Mouse (Mus musculus): Measurements from ENCODE around the gene Prss30. TPM values are rescaled to one million over a fixed set of nuclear protein-coding genes. Genes with fewer than 3 reads are reported as not detected.

Prss30 gene
- 0.61 TPM for polyA plus RNA-seq (2017; shearing (Covaris generic))

DNA sequence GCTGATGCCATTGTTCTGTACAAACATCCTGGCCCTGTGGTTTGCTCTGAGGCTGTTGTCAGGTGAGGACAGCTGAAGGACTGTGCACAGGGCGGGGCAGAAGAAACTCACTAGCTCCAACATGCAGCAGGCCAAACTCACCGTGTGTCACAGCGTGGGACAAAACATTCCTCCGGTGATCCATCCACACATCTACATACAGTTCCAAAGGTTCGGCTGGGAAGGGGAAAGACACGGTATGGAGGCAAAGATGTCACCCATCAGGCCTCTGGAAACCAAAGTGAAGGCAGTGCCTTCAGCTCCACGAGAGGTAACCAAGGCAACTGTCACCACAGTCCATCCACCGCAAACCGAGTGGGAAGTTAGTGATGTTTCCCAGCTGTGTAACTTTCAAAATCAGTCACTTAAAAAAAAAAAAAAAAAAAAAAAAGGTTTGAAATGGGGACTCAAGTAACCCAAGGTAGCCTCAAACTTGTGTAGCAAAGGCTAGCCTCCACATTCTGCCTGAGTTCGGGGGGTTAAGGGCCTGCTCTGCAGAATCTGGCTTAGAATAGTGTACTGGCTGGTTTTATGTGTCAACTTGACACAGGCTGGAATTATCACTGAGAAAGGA lies at the start of gene Prss30:
Gene Prss30, minus strand, starts transcription at position 270 of the 613 bp plus-strand sequence.

DNA sequence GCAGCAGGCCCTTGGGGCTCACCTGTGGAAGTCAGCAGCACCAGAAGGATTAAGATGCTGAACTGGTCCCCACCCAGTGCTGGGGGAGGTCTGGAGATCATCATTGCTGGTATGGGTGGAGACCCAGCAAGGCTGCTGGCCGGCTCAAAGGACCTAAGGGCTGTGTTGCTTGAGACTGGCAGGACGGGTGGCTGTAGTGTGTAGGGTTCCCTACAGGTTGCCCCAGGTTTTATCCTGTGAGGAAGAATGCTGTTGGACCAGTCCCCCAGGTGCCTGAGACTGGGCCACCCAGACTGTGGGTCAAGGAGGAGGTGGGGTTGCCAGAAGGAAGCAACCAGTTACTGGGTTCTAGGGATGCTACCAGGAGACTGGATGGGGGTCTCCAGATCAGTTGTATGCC lies 17.5 kb upstream of the Prss30 start, which contains the start of gene Prss22:
Gene Prss22, minus strand, starts transcription at position 200 of the 400 bp plus-strand sequence.

DNA sequence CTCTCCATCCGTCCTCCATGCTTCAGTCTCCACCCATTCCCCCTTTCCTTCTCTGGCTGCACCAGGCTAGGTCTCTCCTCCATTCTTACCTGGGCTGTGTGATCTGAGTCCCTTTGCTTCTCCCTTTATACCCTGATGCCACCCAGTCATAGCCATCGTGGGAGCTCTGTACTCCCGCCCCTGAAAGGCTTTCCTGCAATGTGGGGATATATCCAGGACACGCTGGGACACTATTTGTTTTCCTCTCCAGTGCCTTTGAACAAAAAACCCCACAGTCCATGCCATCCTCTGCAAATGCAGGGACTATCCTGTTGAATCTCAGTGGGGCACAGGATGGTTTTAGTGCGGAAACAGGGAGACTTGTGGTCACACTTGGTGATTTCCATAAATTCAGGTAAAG lies 25.2 kb downstream of the Prss30 start, which contains the start of gene Sbpl:
Gene Sbpl, minus strand, starts transcription at position 101 of the 400 bp plus-strand sequence.

DNA sequence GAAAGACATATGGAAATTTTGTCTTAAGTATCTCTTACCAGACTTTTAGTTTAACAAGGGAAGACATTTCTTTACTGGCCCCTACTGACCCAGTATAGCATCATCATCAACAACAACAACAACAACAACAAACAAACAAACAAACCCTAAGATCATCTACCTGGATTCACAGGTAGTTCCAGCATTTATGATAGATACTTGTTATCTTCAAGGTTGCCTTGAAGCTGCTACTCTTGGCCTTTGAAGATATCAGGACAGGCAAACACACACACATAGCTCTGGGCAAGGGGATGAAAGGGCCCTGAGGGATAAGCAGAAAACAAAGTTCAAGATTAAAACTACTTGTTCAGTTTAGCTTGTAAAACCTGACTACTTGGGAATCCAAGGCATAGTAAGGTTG lies 39.0 kb downstream of the Prss30 start, which contains the start of gene Sbp:
Gene Sbp, plus strand, starts transcription at position 301 of the 400 bp plus-strand sequence.

Other genes starting within 250 kb of the Prss30 start
- gene Paqr4, start 239.7 kb downstream of the Prss30 start, polyA plus RNA-seq (2017; shearing (Covaris generic)), result 8.8 TPM
- gene Kremen2, start 234.7 kb downstream of the Prss30 start, polyA plus RNA-seq (2017; shearing (Covaris generic)), result 5.7 TPM
- gene Flywch1, start 209.0 kb downstream of the Prss30 start, polyA plus RNA-seq (2017; shearing (Covaris generic)), result 31.6 TPM
- gene Flywch2, start 194.5 kb downstream of the Prss30 start, polyA plus RNA-seq (2017; shearing (Covaris generic)), result 4.9 TPM
- gene Srrm2, start 190.0 kb downstream of the Prss30 start, polyA plus RNA-seq (2017; shearing (Covaris generic)), result 454 TPM
- 708 TPM for gene Elob, start 151.4 kb downstream of the Prss30 start, polyA plus RNA-seq (2017; shearing (Covaris generic))
- 0.49 TPM for gene Prss33, start 144.5 kb downstream of the Prss30 start, polyA plus RNA-seq (2017; shearing (Covaris generic))
- not detected for gene Prss32, start 136.7 kb downstream of the Prss30 start, polyA plus RNA-seq (2017; shearing (Covaris generic))
- gene Prss41, start 136.4 kb downstream of the Prss30 start, polyA plus RNA-seq (2017; shearing (Covaris generic)), result 5.6 TPM
- not detected for gene Prss21, start 112.5 kb downstream of the Prss30 start, polyA plus RNA-seq (2017; shearing (Covaris generic))
- not detected for gene Dcpp1, start 99.7 kb downstream of the Prss30 start, polyA plus RNA-seq (2017; shearing (Covaris generic))
- not detected for gene Dcpp2, start 99.7 kb downstream of the Prss30 start, polyA plus RNA-seq (2017; shearing (Covaris generic))
- gene Dcpp3, start 63.1 kb downstream of the Prss30 start, polyA plus RNA-seq (2017; shearing (Covaris generic)), result not detected
- not detected for gene Sbp, start 38.9 kb downstream of the Prss30 start, polyA plus RNA-seq (2017; shearing (Covaris generic))
- not detected for gene Sbpl, start 25.3 kb downstream of the Prss30 start, polyA plus RNA-seq (2017; shearing (Covaris generic))
- not detected for gene Prss22, start 17.5 kb upstream of the Prss30 start, polyA plus RNA-seq (2017; shearing (Covaris generic))
- gene Prss27, start 57.6 kb upstream of the Prss30 start, polyA plus RNA-seq (2017; shearing (Covaris generic)), result 0.88 TPM
- 8.6 TPM for gene Kctd5, start 92.9 kb upstream of the Prss30 start, polyA plus RNA-seq (2017; shearing (Covaris generic))
- gene Pdpk1, start 170.4 kb upstream of the Prss30 start, polyA plus RNA-seq (2017; shearing (Covaris generic)), result 59.4 TPM
- 43.3 TPM for gene Amdhd2, start 183.2 kb upstream of the Prss30 start, polyA plus RNA-seq (2017; shearing (Covaris generic))
- gene Atp6v0c, start 189.1 kb upstream of the Prss30 start, polyA plus RNA-seq (2017; shearing (Covaris generic)), result 362 TPM
- 1.1 TPM for gene Tbc1d24, start 225.0 kb upstream of the Prss30 start, polyA plus RNA-seq (2017; shearing (Covaris generic))
- gene Ntn3, start 229.0 kb upstream of the Prss30 start, polyA plus RNA-seq (2017; shearing (Covaris generic)), result not detected
- gene Tedc2, start 240.3 kb upstream of the Prss30 start, polyA plus RNA-seq (2017; shearing (Covaris generic)), result 5.1 TPM